Mouse (Mus musculus) c-Kit-positive CD71-positive TER-119-negative erythroid progenitor cells, embryonic 14.5 days (primary cell): Measurements from ENCODE around the gene 1700025C18Rik.

ENCODE experiments used
- DNase-seq: peaks from one replicate; pipeline ENCODE4 v3.0.0-alpha.2; 2013; ENCODE audit warnings: low read depth

The 1700025C18Rik gene

DNA sequence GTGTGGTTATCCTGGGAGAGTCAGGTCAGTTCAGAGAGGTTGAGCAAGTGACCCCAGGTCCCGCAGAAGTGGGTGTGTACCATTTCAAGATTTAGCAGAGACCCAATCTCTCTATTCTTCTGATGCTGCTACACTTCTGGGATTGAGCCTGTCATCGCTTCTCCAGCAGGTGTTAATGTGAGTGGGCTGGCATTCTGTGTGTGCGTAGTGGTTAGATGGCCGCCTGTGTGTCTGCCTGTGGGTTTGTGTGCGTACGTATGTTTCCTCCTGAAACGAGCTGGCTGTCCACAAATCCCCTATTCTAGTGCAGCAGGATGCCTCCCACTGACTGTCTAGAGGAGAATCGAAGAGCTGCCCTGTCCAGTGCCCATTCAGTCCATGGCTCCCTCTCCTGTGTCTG, 12.5 kb downstream of the 1700025C18Rik start:
- no peak for DNase-seq

DNA sequence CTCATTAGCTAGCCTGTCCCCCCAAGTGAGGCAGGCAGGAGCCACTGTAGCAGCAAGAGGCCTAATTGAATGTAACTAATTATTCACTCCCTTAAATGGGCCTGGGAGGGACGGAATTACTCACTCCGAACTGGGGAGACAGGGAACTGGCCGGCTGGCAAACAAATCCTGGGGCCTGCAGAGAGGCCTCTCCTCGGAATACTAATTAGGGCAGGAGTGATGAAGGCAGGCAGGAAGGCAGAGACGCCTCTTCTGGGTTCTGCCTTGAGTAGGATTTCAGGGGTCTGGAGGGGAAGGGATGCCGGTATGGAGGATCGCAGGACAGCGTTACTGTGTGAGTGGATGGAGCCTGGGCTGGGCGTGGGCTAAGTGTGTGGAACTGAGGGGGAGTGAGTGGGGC, 13.5 kb downstream of the 1700025C18Rik start:
- DNase-seq, result no peak

DNA sequence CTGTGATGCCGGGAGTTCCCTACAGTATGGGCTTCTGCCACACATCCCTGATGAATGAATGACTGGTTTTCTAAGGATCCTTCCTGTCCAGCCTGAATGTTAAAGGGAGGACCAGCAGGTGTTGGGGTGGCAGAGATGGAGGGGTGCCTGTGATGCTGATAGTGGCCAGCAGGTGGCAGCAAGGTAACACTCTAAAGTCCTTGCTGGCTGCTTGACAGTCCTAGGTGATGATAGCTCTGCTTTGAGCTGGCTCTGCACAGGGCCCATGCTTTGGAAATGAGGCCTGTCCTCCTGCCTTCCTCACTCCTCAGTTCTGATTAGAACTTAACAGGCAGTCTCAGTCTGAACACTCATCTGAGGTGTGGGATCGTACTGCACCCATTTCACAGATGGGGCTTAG, 15.6 kb downstream of the 1700025C18Rik start:
- peak; percentile 34 for DNase-seq

DNA sequence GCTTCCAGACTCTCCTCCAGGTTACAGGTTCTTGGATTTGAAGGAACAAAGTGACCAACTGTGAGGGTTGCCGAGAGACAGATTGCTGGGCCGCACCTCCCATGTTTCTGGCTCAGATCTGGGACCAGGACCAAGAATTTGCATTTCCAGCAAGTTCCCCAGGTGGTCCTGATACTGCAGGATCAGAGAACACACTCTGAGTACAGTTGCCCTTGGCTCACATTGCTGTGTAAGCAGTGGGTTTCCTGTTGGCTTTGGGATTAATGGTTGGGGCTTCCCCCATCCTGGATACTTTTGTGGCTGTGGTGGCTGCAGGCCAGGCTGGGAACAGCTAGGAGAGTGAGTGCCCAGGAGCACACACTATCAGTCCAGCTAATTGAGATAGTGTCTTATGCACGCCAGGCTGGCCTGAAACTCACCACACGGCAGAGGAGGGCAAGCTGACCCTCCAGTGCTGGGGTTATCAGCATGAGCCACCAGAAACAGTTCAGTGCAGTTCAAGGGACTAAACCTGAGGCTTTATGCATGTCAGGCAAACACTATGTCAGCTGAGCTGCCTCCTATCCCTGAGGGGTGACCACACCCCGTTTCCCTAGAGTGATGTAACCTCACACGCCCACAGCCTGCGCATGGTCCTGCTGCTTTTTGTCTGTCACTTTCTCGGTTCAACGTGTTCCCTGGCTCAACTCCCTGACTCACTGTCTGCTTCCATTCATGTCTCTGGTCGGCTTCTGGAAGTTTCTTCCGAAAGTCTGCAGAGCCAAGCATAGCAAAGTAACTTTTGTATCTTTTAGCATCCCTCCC, 16.3 kb downstream of the 1700025C18Rik start:
- DNase-seq, result no peak

DNA sequence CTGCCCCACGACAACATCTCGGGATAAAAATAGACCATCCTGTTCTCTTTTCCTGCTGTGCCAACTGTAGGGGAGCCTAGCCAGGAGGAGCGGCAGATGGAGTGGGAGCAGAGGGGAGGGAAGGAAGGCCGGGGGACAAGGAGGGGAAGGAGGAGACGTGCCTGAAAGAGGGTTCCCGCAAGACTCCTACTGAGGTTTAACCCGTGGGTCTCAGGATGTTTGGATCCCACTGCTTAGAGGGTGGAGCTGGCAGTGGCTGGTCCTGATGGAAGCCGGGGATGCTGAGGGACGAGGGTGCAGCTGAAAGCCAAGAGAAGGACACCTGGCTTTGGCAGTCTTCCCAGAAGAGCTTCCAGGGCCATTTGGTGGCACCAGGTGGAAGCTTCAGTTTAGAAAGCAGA, 17.2 kb downstream of the 1700025C18Rik start:
- no peak for DNase-seq

DNA sequence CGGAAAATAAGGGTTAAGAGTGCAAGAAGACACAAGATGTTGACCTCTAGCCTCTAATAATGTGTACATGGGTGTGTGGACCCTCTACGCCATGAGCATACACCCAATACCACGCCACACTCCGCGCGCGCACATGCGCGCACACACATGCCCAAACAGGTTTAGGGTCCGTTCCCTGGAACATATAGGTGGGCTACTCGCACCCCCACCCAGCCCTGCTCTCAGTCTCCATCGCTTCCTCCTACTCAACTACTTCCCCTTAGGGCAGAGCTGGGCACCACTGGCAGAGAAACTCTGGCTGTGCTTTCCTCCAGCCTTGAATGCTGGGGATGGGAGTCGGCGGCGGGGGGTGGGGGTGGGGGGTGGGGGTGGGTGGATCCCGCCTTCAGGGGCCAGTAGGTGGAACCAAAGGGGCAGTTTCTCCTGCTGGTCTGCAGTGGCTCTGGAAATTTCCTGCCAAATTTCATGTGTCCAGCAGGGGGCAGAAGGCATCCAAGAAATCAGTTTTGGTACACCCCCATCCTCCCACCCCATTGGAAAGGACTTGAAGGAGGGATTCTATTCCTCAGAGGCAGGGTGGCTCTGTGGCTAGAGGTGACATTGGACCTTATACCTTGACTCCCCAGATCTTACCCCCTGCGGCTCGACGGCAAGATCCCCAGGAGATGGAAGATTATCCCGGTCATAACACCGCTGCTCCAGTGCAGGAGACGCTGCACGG, 20.3 kb downstream of the 1700025C18Rik start:
- DNase-seq, result no peak

DNA sequence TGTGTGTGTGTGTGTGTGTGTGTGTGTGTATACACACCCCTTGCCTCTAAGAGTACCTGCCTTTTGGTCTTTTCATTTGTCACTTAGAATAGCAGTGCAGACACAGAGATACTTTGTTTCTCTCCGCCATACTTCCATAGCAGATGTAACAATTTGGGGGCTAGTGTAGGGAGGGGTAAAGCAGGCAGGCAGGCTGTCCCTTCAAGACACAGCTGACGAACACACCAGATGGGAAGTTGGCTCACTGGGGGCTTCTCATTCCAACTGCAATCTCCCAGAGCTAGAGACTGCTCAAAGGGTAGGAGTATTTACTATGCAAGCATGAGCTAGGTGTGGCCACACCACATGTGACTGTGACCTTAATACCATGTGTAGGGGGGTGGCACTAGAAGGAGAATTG, 21.7 kb downstream of the 1700025C18Rik start:
- no peak for DNase-seq

DNA sequence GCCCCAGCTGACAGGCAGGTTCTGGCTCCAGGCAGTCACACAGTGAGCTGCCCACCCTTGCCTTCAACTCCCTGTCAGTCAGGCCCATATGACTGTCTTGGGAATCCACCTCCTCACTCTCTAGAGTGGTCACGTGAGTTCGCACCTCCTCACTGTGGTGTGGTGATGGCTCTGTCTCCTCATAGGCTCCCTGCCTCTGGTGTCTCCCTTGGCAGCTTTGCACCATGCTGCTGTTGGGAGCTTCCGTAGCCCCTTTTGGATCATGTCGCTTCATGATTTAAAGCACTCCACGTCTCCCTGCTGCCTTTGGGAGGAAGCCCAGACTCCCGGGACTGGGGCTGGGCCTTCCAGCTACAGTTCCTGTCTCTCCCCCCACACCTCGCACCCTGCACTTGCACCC, 26.1 kb downstream of the 1700025C18Rik start:
- DNase-seq, result no peak

DNA sequence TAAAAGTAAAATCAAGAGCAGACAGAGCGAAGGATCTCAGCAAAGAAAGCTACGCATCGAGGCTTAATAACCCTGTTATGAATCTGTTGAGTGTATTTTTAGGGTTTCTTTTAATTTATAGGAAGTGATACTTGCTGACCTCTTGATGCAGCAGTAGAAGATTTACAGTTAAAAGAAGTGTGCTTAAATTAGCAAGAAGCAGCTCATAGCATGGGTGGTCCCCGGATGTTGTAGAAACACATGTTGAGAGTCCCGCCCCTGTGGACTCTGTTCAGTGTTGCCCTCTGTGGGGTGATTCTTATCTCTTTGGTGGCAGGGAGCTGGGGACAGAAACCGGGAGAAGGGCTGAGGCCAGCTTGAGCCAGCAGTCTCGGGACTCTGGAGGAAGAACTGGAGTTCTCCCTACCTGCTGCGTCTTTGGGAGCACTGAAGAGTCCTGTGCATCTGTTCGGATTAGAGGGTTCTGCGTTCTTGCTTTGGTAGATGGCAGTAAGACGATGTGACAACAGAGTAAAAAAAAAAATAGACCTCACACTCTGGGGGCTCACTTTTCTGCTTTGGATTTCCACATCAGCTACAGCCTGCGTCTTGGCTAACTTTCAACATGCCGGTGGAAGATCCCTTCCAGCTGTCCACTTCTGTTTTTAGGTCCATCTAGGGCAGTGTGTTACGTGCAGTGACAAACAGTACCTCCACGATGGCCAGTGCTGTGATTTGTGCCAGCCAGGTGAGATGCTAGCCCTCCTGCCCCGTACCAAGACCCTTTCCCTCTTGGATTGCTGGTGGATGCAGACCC, 28.7 kb downstream of the 1700025C18Rik start:
- no peak for DNase-seq

DNA sequence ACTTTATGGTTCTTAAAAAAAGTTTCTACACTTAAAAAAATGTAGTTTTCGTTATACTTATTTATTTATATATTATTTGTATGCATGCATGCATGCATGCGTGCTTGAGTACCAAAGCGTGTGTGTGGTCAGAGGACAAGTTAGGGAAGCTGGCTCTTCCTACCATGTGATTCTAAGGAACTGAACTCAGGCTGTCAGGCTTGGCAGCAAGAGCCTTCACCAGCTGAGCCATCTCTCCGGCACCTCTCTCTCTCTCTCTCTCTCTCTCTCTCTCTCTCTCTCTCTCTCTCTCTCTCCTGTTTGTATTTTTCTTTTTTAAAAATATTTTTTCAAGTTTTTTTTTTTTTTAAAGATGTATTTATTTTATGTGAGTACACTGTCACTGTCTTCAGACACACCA, 30.6 kb downstream of the 1700025C18Rik start:
- DNase-seq, result no peak

DNA sequence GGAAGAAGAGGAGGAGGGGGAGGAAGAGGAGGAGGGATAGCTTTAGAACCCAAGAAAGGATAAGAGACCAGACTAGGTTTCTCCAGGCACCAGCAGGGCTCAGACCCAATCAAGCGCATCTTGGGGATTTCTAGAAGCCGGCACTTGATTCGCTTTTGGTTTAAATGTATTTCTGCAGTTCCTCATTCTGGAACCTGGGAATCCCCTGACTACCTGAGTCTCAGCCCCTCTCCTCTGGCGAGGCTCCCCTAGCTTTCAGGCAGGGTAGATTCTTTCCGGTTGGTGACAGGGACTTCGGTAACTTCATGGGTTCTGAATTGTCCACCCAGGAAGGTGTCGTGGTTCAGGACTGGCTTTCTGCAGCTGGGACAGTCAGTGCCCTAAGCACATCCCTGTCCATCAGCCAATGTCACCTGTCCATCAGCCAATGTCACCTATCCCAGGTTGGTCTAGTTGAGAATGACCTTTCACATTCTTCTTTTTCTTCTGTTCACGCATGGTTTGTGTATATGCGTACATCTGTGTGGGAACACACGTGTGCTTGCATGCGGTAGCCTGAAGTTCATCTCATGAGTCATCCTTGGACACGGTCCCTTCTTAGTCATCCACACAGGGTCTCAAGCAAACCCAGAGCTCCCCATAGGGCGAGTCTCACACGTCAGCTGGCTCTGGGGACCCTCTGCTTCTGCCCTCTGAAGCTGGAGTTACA, 34.0 kb downstream of the 1700025C18Rik start:
- DNase-seq, result no peak

DNA sequence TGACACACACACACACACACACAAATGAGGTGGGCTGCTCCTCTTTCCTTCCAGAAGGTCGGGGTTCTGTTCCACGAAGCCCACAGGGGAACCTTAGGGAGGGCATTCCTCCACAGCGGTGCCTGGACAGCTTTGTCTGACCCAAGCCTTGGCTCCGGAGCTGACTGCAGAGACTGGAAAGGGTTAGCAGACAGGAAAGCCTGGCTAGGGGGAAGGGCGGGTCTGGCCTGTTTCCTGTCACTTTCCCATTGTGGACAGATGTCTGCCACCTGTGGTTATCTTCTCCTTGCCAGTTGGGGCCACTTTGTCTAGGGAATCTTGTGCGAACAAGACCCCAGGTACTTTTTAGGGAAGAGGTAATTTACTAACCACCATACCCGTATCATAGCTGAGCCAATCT, 34.6 kb downstream of the 1700025C18Rik start:
- DNase-seq, result no peak

DNA sequence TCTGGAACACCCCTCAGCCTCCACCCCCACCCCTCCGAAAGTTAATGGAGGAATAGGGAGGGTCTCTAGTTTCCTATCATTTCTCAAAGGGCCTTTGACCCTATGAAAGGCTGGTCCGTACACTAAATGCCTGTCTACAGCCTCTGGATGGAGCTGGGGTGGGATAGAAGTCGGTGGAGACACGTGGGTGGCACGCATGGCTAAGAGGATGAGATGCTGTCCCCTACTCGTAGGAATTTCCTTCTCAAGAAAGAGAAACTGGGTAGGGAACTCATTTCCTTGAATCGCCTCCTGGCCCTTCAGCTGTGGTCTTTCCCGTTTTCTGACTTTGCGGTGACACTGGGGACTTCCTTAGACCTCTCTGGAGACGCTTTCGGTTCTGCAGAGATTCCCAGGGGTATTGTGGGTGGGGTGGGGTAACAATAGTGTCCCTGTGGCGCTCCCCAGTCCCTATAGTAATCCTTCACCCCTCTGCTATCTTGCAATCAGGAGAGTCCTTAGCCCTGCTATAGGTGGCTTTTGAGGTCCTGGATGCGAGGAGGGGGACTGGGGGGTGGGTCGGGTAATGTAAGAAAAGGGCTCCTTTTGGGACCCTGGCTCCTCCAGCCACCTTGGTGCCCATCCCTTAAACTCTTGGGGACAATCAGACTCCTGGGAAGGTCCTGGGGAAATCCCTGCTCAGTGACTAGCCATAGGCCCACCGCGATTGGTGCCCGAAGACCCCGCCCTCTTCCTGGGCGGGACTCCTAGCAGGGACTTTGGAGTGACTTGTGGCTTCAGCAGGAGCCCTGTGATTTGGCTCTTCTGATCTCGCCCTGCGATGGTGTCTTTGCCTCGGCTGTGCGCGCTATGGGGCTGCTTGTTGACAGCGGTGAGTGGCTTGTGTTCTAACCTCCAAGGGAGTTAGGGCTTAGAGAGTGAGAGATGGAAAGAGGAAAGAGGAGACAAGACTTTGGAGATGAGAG, 35.4 kb downstream of the 1700025C18Rik start, which contains the start of gene Cd40:
Gene Cd40 (plus strand): TSS at position 740 of the 965 bp plus-strand sequence.
- DNase-seq, result no peak

DNA sequence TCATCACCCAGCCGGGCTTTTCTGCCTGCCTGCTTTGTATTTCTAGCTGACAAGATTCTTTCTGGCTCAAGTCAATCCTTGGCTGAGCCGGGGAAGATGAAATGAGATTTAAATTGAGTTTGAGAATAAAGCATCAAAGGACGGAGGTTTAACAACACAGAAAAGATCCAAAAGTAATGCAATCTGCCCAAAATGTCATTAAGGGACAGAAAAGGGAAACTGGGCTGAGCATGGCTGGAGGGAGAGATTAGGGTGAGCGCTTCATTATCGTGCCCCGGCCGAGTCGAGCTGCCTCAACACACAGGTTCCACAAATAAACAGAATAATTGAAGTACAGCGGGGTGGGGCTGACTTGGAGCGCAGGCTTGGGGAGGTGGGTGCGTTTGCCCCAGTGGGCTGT, 39.0 kb downstream of the 1700025C18Rik start:
- DNase-seq, result no peak

DNA sequence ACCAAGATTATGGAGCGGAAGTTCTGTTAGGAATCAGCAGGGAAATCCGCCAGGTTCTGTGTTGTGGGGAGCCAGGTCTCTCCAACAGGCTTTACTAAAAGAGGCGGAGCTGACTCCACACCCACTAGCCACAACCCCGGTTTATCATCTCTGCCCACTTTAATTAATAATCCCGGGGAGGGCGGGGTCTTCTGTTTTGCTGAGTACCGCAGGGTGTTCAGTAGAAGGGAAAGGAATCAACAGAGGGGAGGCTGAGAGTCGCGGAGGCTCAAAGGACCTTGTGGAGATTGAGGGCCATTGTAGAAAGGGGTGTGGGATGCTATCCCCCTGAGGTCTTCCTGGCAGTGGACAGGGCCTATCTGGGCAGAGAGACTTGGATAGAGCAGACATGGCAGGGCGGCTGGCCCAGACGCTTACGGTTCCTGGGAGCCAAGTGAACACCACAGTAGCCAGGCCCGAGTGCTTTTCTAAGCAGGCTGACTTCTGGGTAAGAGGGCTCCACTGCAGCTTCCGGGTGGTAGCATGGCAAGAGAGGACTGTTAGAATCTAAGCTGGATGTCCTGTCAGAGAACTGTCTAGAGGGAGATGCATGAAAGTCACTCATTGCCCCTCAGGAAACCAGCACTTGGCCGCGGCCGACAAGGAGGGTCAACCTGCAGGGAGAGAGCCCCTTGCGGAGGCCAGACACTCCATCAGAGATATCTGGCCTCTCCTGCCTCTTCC, 39.6 kb downstream of the 1700025C18Rik start:
- no peak for DNase-seq

DNA sequence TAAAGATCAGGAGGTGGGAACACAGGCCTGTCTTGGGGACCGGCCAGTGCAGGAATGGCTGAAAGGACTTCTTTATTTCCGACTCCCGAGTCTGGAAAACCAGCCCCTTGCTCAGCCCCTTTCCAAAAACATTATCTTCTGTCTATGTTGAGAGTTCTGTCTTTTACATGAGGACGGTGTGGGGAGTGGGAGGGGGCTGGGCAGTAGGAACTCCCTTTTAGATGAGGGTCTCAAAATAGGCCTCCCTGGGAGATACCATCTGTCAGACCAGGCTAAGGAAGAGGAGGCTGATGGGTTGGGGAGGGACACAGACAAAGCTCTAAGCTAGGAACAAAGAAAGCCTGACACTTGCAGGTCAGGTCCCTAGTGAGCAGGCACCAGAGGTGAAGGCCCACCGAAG, 41.5 kb downstream of the 1700025C18Rik start:
- DNase-seq, result no peak

DNA sequence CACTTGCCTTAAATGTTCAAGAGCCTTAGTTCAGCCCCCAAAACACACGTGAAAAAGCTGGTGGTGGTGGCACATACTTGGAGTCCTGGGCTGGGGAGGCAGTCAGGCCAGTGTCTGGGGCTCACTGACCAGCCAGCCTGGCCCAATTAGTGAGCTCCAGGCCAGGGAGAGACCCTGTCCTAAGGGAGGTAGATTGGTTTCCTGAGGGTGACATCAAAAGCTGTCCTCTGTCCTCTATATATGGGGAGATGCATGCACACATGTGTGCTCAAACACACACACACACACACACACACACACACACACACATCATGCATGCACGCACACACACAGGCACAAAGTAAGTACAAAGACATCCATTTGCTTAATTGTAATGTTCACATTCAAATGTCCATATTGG, 46.8 kb downstream of the 1700025C18Rik start:
- DNase-seq, result no peak

DNA sequence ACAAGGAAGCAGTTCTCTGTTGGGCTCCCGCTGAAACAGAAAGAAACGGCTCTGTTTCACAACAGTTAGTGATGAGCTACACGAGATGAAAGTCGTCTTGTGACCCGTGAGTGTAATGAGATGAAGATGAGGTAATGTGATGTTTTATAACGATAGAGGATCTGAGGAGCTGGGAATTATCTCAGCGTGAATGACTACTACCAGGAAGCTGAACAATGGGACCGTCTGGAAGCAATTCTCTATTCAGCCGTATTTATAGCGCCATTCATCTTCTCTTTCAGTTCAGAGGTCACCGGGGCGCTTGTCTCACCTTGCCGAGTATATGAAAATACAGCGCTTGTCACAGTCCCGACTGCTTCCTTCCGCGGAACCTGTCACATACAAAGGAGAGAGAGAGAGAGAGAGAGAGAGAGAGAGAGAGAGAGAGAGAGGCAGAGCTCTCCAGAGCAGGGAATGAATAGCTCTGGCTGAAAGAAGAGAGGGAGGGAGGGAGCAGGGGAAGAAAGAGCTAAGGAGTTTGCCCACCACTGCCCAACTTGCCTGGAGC, 47.4 kb downstream of the 1700025C18Rik start:
- no peak for DNase-seq

DNA sequence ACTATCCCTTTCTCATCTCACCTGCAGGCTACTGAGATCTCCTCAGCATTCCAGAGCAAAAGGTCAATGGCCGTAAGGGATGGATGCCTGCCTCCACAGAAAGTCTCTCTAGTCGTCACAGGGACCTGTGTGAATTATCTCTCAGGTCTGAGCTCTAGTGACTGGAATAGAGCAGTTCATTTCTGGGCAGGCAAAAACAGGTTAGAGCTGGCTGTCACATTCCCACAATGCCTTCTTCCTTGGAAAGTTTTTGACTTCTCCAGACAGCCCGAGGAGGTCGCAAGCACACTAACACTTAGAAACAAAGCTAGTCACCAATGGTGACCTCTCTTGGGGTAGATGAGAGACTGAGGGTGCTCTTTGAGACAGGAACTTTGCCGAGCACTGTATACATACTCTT, 48.4 kb downstream of the 1700025C18Rik start:
- no peak for DNase-seq

DNA sequence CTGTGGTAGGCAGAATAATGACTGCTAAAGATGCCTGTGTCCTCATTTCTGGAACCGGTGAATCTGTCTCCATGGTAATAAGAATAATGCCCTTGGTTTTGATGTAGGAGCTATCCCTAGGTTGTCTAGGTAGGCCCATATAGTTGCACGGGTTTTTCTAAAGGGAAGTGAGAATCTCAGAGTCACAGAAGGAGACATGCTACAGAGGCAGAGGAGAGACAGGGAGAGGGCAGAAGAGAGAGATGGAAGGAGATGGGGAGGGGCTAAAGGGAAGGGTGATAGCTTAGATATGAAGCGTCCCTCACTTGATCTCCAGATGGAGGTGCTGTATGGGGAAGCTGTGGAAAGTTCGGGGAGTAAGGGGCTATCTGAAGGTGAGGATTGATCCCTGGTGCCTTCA, 53.1 kb downstream of the 1700025C18Rik start:
- DNase-seq, result no peak
